Mouse (Mus musculus) kidney, adult 2 months (tissue): ENCODE data around the gene Arhgef11.

Experiments
- CTCF ChIP-seq: fragments of 200-500 bp; conservative IDR thresholded peaks from 2 replicates; pipeline ENCODE4 v1.5.1; 2011; ENCODE audit warnings: low read depth, mild to moderate bottlenecking, control low read depth, low read length, moderate library complexity, mixed read lengths; ENCODE audit not compliant: insufficient read depth, insufficient read length
- POLR2A ChIP-seq: fragments of 200-500 bp; IDR thresholded peaks from one replicate; pipeline ENCODE4 v1.6.1; 2011; ENCODE audit warnings: low read depth, low read length, control low read depth

DNA sequence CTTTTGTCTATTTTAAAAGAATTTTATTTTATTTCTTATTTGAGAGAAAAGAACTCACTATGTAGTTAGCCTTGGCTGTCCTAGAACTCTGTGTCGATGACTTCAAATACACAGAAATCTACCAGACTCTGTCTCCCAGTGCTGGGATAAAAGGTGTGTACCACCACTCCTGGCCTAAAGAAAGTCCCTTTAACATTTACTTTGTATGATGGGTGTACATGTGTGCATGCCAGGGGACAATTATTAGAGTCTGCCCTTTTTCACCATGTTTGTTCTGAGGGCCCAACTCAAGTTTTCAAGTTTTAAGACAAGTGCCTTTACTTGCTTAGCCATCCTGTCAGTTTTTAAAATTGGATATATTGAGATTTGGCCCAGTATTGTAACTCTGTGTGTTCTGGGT lies 28.8 kb downstream of the Arhgef11 start:
- TF ChIP-seq CTCF (no peak), POLR2A (no peak)
